Mouse (Mus musculus): ENCODE results near the gene Map3k7. TPM values are rescaled to one million over a fixed set of nuclear protein-coding genes. Genes with fewer than 3 reads are reported as not detected.

Gene Map3k7
- polyA plus RNA-seq (2017; shearing (Covaris generic)): 60.8 TPM

DNA sequence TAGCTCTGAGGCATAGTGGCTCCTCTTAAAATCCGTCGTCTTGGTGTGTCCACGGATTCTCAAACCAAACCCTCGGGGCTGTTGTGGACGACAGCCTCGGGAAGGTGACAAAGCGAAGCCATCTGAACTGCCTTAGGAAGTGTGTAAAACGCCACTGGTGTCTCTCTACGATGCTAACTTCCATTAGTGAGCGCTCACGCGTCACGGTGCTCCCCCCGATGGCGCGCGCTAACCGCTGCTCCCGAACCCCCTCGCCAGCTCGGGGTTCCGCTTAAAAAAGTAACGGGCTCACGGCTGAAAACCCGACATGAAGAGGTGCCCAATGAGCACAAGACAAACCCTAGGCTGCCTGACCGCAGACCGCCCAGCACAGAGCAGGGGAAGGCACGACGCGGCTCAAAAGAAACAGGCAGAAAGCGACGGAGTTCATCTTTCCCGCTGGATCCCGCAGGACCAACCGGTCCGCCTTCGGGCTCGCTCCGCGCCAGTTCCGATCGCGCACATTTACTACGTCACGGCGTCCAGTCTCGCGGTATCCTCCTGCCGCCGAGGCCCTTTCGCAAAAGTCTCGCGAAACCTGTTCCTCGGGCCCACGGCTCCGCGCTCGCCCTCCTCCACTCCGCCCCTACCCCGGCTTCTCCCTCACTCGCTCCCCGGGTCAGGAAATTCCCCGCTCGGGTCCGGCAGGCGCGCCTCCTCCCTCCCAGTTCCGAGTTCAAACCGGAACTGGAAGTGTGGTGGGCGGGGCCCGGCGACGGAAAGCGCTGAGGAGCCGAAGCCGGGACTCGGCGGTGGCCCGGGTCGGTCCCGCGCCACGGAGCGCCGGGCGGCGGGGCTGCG lies at the start of gene Map3k7:
Gene Map3k7 (plus strand): TSS at position 744 of the 840 bp plus-strand sequence.

Measured in naive thymus-derived CD4-positive, alpha-beta T cell, adult 5 months (primary cell).